Mouse (Mus musculus): ENCODE results near the gene Pycr1. TPM values are rescaled to one million over a fixed set of nuclear protein-coding genes. Genes with fewer than 3 reads are reported as not detected.

Pycr1 gene
- polyA plus RNA-seq, 1 experiment = 2.3 TPM

DNA sequence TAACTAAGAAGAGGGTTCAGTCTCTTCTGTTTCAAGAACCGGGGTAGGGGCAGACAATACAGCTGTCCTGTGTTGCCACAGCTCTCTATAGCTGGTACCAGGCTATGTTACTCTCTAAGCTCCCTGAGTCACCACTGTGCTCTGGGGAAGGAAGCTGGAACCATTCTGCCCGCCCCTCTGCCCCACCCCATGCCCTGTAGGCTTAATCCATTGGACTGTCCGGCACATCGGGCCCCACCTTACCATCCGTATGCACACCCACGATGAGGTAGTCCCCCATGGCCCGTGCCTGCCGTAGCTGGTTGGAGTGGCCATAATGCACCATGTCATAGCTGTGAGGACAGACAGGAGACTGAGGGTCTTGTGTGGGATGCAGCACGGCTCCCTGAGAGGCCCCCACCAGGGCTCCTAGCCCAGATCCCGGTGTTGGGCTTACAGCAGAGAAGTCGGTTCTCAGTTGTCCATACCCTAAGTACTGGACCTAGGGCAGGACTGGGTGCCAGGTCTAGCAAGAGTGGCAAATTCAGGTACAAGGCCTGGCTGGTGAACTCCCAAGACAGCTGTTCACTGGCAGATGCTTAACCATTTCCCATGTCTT is 27.9 kb downstream of the Pycr1 start:
- 74% methylated on average over 11 of the region's 11 CpGs for WGBS
- no peak overlapping the region for H3K27ac ChIP-seq (ENCODE audit: insufficient read depth, low read length)

DNA sequence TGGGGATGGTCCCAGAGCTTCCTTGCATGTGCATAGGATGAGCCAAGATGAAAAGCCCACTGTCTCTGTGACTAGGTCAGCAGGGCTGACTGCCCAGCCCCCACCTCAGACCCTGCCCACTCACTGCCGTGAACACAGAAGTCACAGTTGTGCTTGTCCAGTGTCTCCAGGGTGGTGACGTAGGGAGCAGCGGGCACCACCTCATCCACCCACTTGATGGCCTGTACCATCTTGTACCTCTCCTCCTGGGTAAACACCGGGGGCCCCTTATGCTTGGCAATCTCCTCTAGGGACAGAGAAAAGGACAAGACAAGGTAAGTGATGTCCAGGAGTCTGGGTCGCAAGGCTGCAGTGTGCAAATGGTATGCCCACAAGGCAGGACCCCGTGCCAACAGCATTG is 28.4 kb downstream of the Pycr1 start:
- H3K4me1 ChIP-seq (ENCODE audit: control insufficient read depth, insufficient read depth, low read length) = peaks cover 29% of the 10 kb centered on the region
- H3K27me3 ChIP-seq (ENCODE audit: control insufficient read depth, insufficient read depth, low read length) = no peaks in the 10 kb centered on the region
- H3K27ac ChIP-seq (ENCODE audit: insufficient read depth, low read length) = no peak overlapping the region
- 71% methylated on average over 6 of the region's 6 CpGs for WGBS
- TF ChIP-seq POLR2A (IDR thresholded peaks at IDR 0.05; ENCODE audit: borderline replicate concordance, insufficient read depth, low read length) (no peak), CTCF (IDR thresholded peaks at IDR 0.05; ENCODE audit: borderline replicate concordance, insufficient read depth, low read depth, low read length) (no peak)
- H3K4me3 ChIP-seq (replicated peaks; ENCODE audit: insufficient read depth, low read depth, low read length) = no peak overlapping the region
- DNase-seq = peak in 1 of 2 experiments; percentile 30

More for the DNA sequence above, 27.9 kb downstream of the Pycr1 start:
- Histone ChIP-seq H3K4me3 (replicated peaks; ENCODE audit: insufficient read depth, low read depth, low read length) (peak overlapping the region; percentile 27), H3K27me3 (ENCODE audit: control insufficient read depth, insufficient read depth, low read length) (no peaks in the 10 kb centered on the region), H3K4me1 (ENCODE audit: control insufficient read depth, insufficient read depth, low read length) (peaks cover 29% of the 10 kb centered on the region)
- DNase-seq = peak in 1 of 2 experiments; percentile 15
- TF ChIP-seq POLR2A (IDR thresholded peaks at IDR 0.05; ENCODE audit: borderline replicate concordance, insufficient read depth, low read length) (no peak), CTCF (IDR thresholded peaks at IDR 0.05; ENCODE audit: borderline replicate concordance, insufficient read depth, low read depth, low read length) (no peak)

GRCm38 (mm10) chr11:120613976-120614375 is 29.6 kb downstream of the Pycr1 start:
- TF ChIP-seq CTCF (IDR thresholded peaks at IDR 0.05; ENCODE audit: borderline replicate concordance, insufficient read depth, low read depth, low read length) (no peak), POLR2A (IDR thresholded peaks at IDR 0.05; ENCODE audit: borderline replicate concordance, insufficient read depth, low read length) (no peak)
- 19% methylated on average over 8 of the region's 8 CpGs for WGBS
- H3K4me3 ChIP-seq (replicated peaks; ENCODE audit: insufficient read depth, low read depth, low read length) = no peak overlapping the region

DNA sequence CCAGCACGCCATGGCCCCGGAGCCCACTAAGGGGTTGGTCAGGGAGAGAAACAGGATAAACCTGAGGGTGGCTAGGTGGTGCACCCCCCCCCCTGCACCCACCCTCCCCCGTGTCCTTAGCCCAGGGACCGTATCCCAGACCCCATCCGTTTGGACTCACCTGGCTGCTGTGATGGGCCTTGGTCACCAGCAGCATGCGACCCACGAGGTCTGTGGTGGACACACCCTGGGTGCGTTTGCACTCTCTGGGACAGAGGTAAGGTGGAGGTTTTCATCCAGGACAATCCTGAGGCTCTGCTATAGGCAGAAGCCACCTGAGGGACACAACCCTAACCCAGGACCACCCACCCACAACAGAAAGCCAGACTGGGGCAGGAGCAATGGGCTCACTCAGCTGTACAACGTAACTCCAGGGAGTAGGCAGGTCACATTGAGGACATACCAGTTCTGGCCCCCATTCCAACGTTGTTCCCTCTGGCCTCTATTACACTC is 30.0 kb downstream of the Pycr1 start:
- Histone ChIP-seq H3K27me3 (ENCODE audit: control insufficient read depth, insufficient read depth, low read length) (no peaks in the 10 kb centered on the region), H3K4me3 (replicated peaks; ENCODE audit: insufficient read depth, low read depth, low read length) (no peak overlapping the region), H3K4me1 (ENCODE audit: control insufficient read depth, insufficient read depth, low read length) (peaks cover 32% of the 10 kb centered on the region), H3K27ac (ENCODE audit: insufficient read depth, low read length) (peak overlapping the region; percentile 44; the same call in 1 of the 2 replicates)
- no peak for DNase-seq
- 38% methylated on average over 10 of the region's 10 CpGs for WGBS
- no peak for TF ChIP-seq CTCF (IDR thresholded peaks at IDR 0.05; ENCODE audit: borderline replicate concordance, insufficient read depth, low read depth, low read length)
- TF ChIP-seq POLR2A (IDR thresholded peaks at IDR 0.05; ENCODE audit: borderline replicate concordance, insufficient read depth, low read length) = no peak

More at GRCm38 (mm10) chr11:120613976-120614375, 29.6 kb downstream of the Pycr1 start:
- no peaks in the 10 kb centered on the region for H3K27me3 ChIP-seq (ENCODE audit: control insufficient read depth, insufficient read depth, low read length)
- peaks cover 32% of the 10 kb centered on the region for H3K4me1 ChIP-seq (ENCODE audit: control insufficient read depth, insufficient read depth, low read length)
- H3K27ac ChIP-seq (ENCODE audit: insufficient read depth, low read length) = peak overlapping the region; percentile 44; the same call in 1 of the 2 replicates
- peak in 1 of 2 experiments; percentile 44 for DNase-seq

DNA sequence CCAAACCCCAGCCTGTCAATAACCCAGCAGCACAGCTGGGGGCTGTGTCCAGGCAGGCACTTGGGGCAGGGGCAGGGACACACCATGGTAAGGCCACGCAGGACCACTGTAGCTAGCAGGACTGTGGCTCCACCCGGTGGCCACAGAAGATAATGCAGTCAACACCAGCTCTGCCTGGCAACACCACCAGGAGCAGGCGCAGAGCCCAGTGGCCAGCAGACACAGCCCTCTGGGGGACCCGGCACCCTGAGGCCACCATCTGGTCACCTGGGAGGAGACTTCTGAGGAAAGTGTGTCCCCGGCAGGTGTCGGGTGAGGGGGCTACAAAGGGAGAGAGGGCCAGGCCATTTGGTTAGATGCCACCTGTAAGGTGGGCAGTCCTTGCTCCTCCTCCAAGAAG is 30.8 kb downstream of the Pycr1 start:
- peak; percentile 97 for TF ChIP-seq CTCF (IDR thresholded peaks at IDR 0.05; ENCODE audit: borderline replicate concordance, insufficient read depth, low read depth, low read length)
- no peak for TF ChIP-seq POLR2A (IDR thresholded peaks at IDR 0.05; ENCODE audit: borderline replicate concordance, insufficient read depth, low read length)
- Histone ChIP-seq H3K4me1 (ENCODE audit: control insufficient read depth, insufficient read depth, low read length) (peaks cover 32% of the 10 kb centered on the region), H3K27ac (ENCODE audit: insufficient read depth, low read length) (peak overlapping the region; percentile 20; the same call in 1 of the 2 replicates), H3K27me3 (ENCODE audit: control insufficient read depth, insufficient read depth, low read length) (no peaks in the 10 kb centered on the region), H3K4me3 (replicated peaks; ENCODE audit: insufficient read depth, low read depth, low read length) (no peak overlapping the region)
- DNase-seq = peak; percentile 91 to 94
- WGBS = 6% methylated on average over 6 of the region's 6 CpGs

- peaks cover 22% of the 10 kb centered on the region for H3K4me1 ChIP-seq (ENCODE audit: control insufficient read depth, insufficient read depth, low read length)
- peak in 1 of 2 experiments; percentile 16 for DNase-seq
- no peaks in the 10 kb centered on the region for H3K27me3 ChIP-seq (ENCODE audit: control insufficient read depth, insufficient read depth, low read length)
- WGBS = 61% methylated on average over 9 of the region's 9 CpGs
- no peak for TF ChIP-seq CTCF (IDR thresholded peaks at IDR 0.05; ENCODE audit: borderline replicate concordance, insufficient read depth, low read depth, low read length)
- TF ChIP-seq POLR2A (IDR thresholded peaks at IDR 0.05; ENCODE audit: borderline replicate concordance, insufficient read depth, low read length) = no peak
- no peak overlapping the region for H3K27ac ChIP-seq (ENCODE audit: insufficient read depth, low read length)
- no peak overlapping the region for H3K4me3 ChIP-seq (replicated peaks; ENCODE audit: insufficient read depth, low read depth, low read length)
Observed at GRCm38 (mm10) chr11:120610477-120611046, 33.0 kb downstream of the Pycr1 start.

DNA sequence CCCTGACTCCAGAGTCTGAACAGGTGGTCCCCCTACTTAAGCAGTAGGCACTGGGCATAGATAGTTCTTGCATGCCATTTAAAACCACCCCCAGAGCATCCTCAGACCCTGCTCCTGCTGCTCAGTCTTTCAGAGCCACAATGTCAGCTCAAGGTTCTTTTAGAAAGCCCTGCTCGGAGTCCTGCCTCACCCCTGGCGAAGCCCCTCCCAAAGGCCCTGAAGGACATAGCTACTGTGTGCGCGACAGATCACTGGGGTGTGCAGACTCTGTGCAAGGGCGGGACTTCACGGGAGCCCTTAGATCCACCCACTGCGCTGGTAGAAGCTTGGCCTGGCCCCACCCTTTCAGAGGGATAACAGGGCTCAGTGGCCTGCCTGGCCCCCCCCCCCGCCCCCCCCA is 34.3 kb downstream of the Pycr1 start:
- Histone ChIP-seq H3K27ac (ENCODE audit: insufficient read depth, low read length) (no peak overlapping the region), H3K27me3 (ENCODE audit: control insufficient read depth, insufficient read depth, low read length) (no peaks in the 10 kb centered on the region), H3K4me1 (ENCODE audit: control insufficient read depth, insufficient read depth, low read length) (peaks cover 17% of the 10 kb centered on the region), H3K4me3 (replicated peaks; ENCODE audit: insufficient read depth, low read depth, low read length) (no peak overlapping the region)
- TF ChIP-seq POLR2A (IDR thresholded peaks at IDR 0.05; ENCODE audit: borderline replicate concordance, insufficient read depth, low read length) = no peak
- no peak for TF ChIP-seq CTCF (IDR thresholded peaks at IDR 0.05; ENCODE audit: borderline replicate concordance, insufficient read depth, low read depth, low read length)
- no peak for DNase-seq
- 58% methylated on average over 8 of the region's 8 CpGs for WGBS

All from cerebellum, adult 2 months (tissue).